Mouse (Mus musculus) neural tube, embryonic 15.5 days (tissue): ENCODE data around the gene Cers5. TPM values are rescaled to one million over a fixed set of nuclear protein-coding genes. Genes with fewer than 3 reads are reported as not detected.

ENCODE experiments used
- ATAC-seq: fragments of 200-750 bp; cut with Nextera tagmentation; 2 replicates; pipeline ENCODE4 v1.8.0; 2017; ENCODE audit warnings: mild to moderate bottlenecking, moderate TSS enrichment, moderate library complexity; ENCODE audit not compliant: low FRiP score
- H3K27ac ChIP-seq: fragments of 300-500 bp; sonication (generic); replicated peaks from 2 replicates; pipeline ENCODE4 v1.5.1; 2015; ENCODE audit warnings: mild to moderate bottlenecking, inconsistent platforms
- H3K27me3 ChIP-seq: fragments of 300-500 bp; sonication (generic); replicated peaks from 2 replicates; pipeline ENCODE4 v1.6.1; 2015; ENCODE audit warnings: inconsistent platforms
- H3K36me3 ChIP-seq: fragments of 300-500 bp; sonication (generic); 2 replicates; pipeline ENCODE4 v1.6.1; 2015; ENCODE audit warnings: inconsistent platforms
- H3K4me1 ChIP-seq: fragments of 300-500 bp; sonication (generic); 2 replicates; pipeline ENCODE4 v1.6.1; 2015; ENCODE audit warnings: inconsistent platforms
- H3K4me2 ChIP-seq: fragments of 300-500 bp; sonication (generic); 2 replicates; pipeline ENCODE4 v1.6.1; 2015; ENCODE audit warnings: inconsistent platforms, mild to moderate bottlenecking, moderate library complexity
- H3K4me3 ChIP-seq: fragments of 300-500 bp; sonication (generic); replicated peaks from 2 replicates; pipeline ENCODE4 v1.5.1; 2015; ENCODE audit warnings: mild to moderate bottlenecking, inconsistent platforms
- H3K9ac ChIP-seq: fragments of 300-500 bp; sonication (generic); replicated peaks from 2 replicates; pipeline ENCODE4 v1.6.1; 2015; ENCODE audit warnings: mild to moderate bottlenecking, inconsistent platforms
- H3K9me3 ChIP-seq: fragments of 300-500 bp; sonication (generic); replicated peaks from 2 replicates; pipeline ENCODE4 v1.6.1; 2016; ENCODE audit warnings: inconsistent platforms
- WGBS: fragments of 180-500 bp; shearing (Covaris S2); methylation state at CpG from one replicate; pipeline ENCODE4 v1.1.7; 2015; ENCODE audit warnings: mixed read lengths; 5-methylcytosine and 5-hydroxymethylcytosine counted together
- polyA plus RNA-seq: library from polyadenylated mRNA; unstranded; fragments of >200 nt; fragmentation: Nextera tagmentation; extraction: Ambion mirVana; gene quantifications from 2 replicates; pipeline ENCODE4 v1.2.1, GENCODE M21; 2015

Gene Cers5
- polyA plus RNA-seq, 1 experiment from 2014 or later: 92.1 TPM

GRCm38 (mm10) chr15:99688712-99689111, 84.0 kb downstream of the Cers5 start:
- no peak overlapping the region for H3K4me2 ChIP-seq
- 0 out of 2 replicates have a peak, but pooled peaks have one; percentile 43 for ATAC-seq
- no peak overlapping the region for H3K9ac ChIP-seq
- H3K36me3 ChIP-seq: peaks cover 32% of the 10 kb centered on the region
- no peak overlapping the region for H3K4me3 ChIP-seq
- H3K4me1 ChIP-seq: peaks cover 28% of the 10 kb centered on the region
- no peak overlapping the region for H3K27ac ChIP-seq
- H3K27me3 ChIP-seq: no peaks in the 10 kb centered on the region
- WGBS: 2% methylated on average over 4 of the region's 4 CpGs
- H3K9me3 ChIP-seq: no peaks in the 10 kb centered on the region

Other genes starting within 250 kb of the Cers5 start
- gene Faim2, start 244.7 kb downstream of the Cers5 start, polyA plus RNA-seq: 50.7 and 57.5 TPM in 2 replicates
- gene Aqp2, start 193.8 kb downstream of the Cers5 start, polyA plus RNA-seq: not detected in 2 replicates
- 1.00 and 3.7 TPM in 2 replicates for gene Aqp5, start 182.1 kb downstream of the Cers5 start, polyA plus RNA-seq
- 0.64 and 0.72 TPM in 2 replicates for gene Aqp6, start 171.5 kb downstream of the Cers5 start, polyA plus RNA-seq
- 59.4 and 84.9 TPM in 2 replicates for gene Racgap1, start 121.2 kb downstream of the Cers5 start, polyA plus RNA-seq
- 59.3 and 68.9 TPM in 2 replicates for gene Asic1, start 102.5 kb downstream of the Cers5 start, polyA plus RNA-seq
- gene Smarcd1, start 70.8 kb downstream of the Cers5 start, polyA plus RNA-seq: 80.2 and 91.5 TPM in 2 replicates
- gene Gm17349, start 67.4 kb downstream of the Cers5 start, polyA plus RNA-seq: not detected in 2 replicates
- gene Gpd1, start 55.4 kb downstream of the Cers5 start, polyA plus RNA-seq: 4.5 and 5.2 TPM in 2 replicates
- 178 and 182 TPM in 2 replicates for gene Cox14, start 47.3 kb downstream of the Cers5 start, polyA plus RNA-seq
- 15.6 and 26.5 TPM in 2 replicates for gene Lima1, start 102.6 kb upstream of the Cers5 start, polyA plus RNA-seq
- not detected in 2 replicates for gene Fam186a, start 194.2 kb upstream of the Cers5 start, polyA plus RNA-seq
- 19.4 and 23.0 TPM in 2 replicates for gene Larp4, start 197.2 kb upstream of the Cers5 start, polyA plus RNA-seq